Mouse (Mus musculus): Measurements from ENCODE around the gene Gm17577. TPM values are rescaled to one million over a fixed set of nuclear protein-coding genes. Genes with fewer than 3 reads are reported as not detected.
"Not testable (repeated sequence)": the region's sequence is repeated elsewhere in the genome, so short reads cannot be mapped to it uniquely, and the experiment has no call there.

Gene Gm17577
- polyA plus RNA-seq (2016; fragmentation: Nextera tagmentation; extraction: Ambion mirVana): not detected in 2 replicates

DNA sequence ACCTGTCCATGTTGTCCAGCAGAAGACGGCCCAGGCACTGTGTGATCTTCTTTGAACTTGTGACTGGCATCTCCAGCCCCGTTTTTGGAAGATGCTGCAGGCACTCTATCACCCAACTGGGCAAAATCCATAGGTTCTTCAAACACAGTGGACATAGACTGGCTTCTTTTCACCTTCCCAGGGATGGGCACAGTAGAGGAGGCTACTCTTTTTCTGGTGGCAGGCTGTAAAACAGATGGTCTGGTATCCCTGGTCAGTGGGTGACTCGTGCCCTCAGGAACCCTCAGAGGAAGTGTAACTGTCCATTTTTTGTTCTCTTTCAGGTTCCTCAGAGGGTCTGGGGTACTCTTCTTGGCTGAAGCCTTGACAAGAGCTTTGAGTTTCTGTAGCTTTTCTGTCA is at the start of gene Gm17577:
Gene Gm17577, minus strand, starts transcription at position 101 of the 400 bp plus-strand sequence.
- not testable (repeated sequence) for H3K4me3 ChIP-seq; DNase-seq (ENCODE audit: low spot score); H3K9me3 ChIP-seq (replicated peaks); H3K27me3 ChIP-seq (ENCODE audit: low read depth, poor library complexity, severe bottlenecking); H3K27ac ChIP-seq; H3K36me3 ChIP-seq; H3K4me1 ChIP-seq
- WGBS: no CpG with 5 or more reads among the region's 3 CpGs

GRCm38 (mm10) chrX:123222381-123222780 is 24.3 kb downstream of the Gm17577 start, which contains the start of gene Srsx:
Srsx (minus strand) TSS chrX:123222481.
- not testable (repeated sequence) for H3K27ac ChIP-seq; H3K4me3 ChIP-seq; H3K9me3 ChIP-seq (replicated peaks); H3K27me3 ChIP-seq (ENCODE audit: low read depth, poor library complexity, severe bottlenecking); H3K36me3 ChIP-seq; H3K4me1 ChIP-seq; DNase-seq (ENCODE audit: low spot score)
- whole genome bisulfite sequencing: no CpG with 5 or more reads among the region's 1 CpGs

Other genes starting within 250 kb of the Gm17577 start
- not detected in 2 replicates for gene Gm17521, start 217.2 kb downstream of the Gm17577 start, polyA plus RNA-seq (2016; fragmentation: Nextera tagmentation; extraction: Ambion mirVana)
- gene Cldn34c1, start 143.4 kb downstream of the Gm17577 start, polyA plus RNA-seq (2016; fragmentation: Nextera tagmentation; extraction: Ambion mirVana): 13.9 and 15.7 TPM in 2 replicates
- gene Srsx, start 24.4 kb downstream of the Gm17577 start, polyA plus RNA-seq (2016; fragmentation: Nextera tagmentation; extraction: Ambion mirVana): not detected in 2 replicates